Mouse (Mus musculus): ENCODE results near the gene Ggta1.

DNA sequence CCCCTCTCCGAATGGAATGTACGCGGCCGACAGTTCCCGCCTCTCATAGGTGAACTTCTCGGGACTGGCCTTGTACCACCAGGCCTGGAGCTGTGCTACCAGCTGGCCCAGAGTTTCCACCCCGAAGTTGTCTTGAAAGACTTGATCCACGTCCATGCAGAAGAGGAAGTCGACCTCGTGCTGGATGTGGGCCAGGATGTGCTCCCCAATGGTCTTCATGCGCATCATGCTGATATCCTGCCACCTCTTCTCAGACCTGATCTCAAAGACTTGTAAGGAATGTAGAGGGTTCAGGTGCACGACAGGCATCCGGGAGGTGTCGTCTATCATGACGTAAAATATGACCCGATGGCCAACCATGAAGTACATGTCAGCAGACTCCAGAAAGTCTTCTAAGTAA is 60.6 kb downstream of the Ggta1 start:
- TF ChIP-seq FLI1 (IDR thresholded peaks at IDR 0.05; ENCODE audit: low read length) (no peak), GATA1 (IDR thresholded peaks at IDR 0.05; ENCODE audit: borderline replicate concordance, low read length) (no peak)

All from megakaryocyte, embryonic 14.5 days (primary cell).